Mouse (Mus musculus): ENCODE data around the gene Fam219a.

DNA sequence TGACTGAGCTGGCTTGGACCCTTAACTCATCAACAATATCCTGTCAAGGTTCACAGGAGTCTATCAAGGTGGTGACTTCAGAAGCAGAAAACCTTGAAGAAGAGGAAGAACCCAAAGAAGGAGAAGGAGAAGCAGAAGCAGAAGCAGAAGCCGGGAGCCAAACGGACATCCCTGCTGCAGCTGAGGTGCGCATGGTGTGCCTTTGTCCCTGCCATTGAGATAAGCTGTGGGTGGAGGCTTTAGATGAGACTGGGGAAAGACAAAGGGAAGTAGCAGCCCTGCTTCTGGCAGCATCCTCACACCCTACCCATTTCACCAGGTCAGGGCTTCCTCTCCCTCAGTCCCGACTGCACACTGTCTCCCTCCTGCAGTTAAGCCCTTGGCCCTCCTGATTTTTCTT lies 33.5 kb upstream of the Fam219a start:
- no peak for TF ChIP-seq POU5F1 (IDR thresholded peaks at IDR 0.05; ENCODE audit: borderline replicate concordance, low read length)
- TF ChIP-seq CTCF (conservative IDR thresholded peaks at IDR 0.05; ENCODE audit: low read length), result no peak

All from E14TG2a.4 (cell line).